Mouse (Mus musculus) T-helper 17 cell (primary cell): Measurements from ENCODE around the gene Myo3a.
"Not testable (repeated sequence)": the region's sequence is repeated elsewhere in the genome, so short reads cannot be mapped to it uniquely, and the experiment has no call there.

ENCODE experiments used
- in situ Hi-C, 2 experiments: fragments of 300-600 bp; cut with MboI, MseI; formaldehyde crosslinking; loops; 1 replicate in 1 of 2; 2 replicates in 1 of 2; pipeline ENCODE4 v1.15.1; 2025; ENCODE audit warnings: high pct_unique_total_duplicates in 2 of 2

Gene Myo3a

GRCm38 (mm10) chr2:22227308-22227707, at the start of gene Myo3a:
TSS of gene Myo3a (plus strand) at chr2:22227503.
- in situ Hi-C loops = no loop called here

GRCm38 (mm10) chr2:22250462-22250861, 23.2 kb downstream of the Myo3a start:
- in situ Hi-C loops = no loop called here

GRCm38 (mm10) chr2:22251045-22251444, 23.7 kb downstream of the Myo3a start:
- in situ Hi-C loops = no loop called here

GRCm38 (mm10) chr2:22255600-22255999, 28.3 kb downstream of the Myo3a start:
- in situ Hi-C loops = loop anchor here in 1 of 2 experiments (5.0 kb wide), 1 partner anchor 78 kb away; no protein-coding TSS in a partner anchor

- in situ Hi-C loops = loop anchor here in 1 of 2 experiments (10.0 kb wide), 1 partner anchor 273 kb away; no protein-coding TSS in a partner anchor
Observed at GRCm38 (mm10) chr2:22271555-22271954, 44.3 kb downstream of the Myo3a start.

GRCm38 (mm10) chr2:22285366-22285765, 58.1 kb downstream of the Myo3a start:
- in situ Hi-C loops = loop anchor here in 1 of 2 experiments (10.0 to 25.0 kb wide), 2 partner anchors 439 to 577 kb away; no protein-coding TSS in a partner anchor

GRCm38 (mm10) chr2:22285777-22286176, 58.5 kb downstream of the Myo3a start:
- in situ Hi-C loops = loop anchor here in 1 of 2 experiments (10.0 to 25.0 kb wide), 2 partner anchors 439 to 577 kb away; no protein-coding TSS in a partner anchor

- in situ Hi-C loops = loop anchor here in 1 of 2 experiments (25.0 kb wide), 1 partner anchor 568 kb away; no protein-coding TSS in a partner anchor
Observed at GRCm38 (mm10) chr2:22293579-22294446, 66.5 kb downstream of the Myo3a start.

- in situ Hi-C loops = loop anchor here in 1 of 2 experiments (25.0 kb wide), 1 partner anchor 568 kb away; no protein-coding TSS in a partner anchor
Observed at GRCm38 (mm10) chr2:22294447-22294738, 67.1 kb downstream of the Myo3a start.

- in situ Hi-C loops = loop anchor here in 1 of 2 experiments (25.0 kb wide), 1 partner anchor 564 kb away; no protein-coding TSS in a partner anchor
Observed at GRCm38 (mm10) chr2:22297913-22298312, 70.6 kb downstream of the Myo3a start.

- in situ Hi-C loops = no loop called here
Observed at GRCm38 (mm10) chr2:22338269-22338857, 111.1 kb downstream of the Myo3a start.

GRCm38 (mm10) chr2:22410511-22410910, 183.2 kb downstream of the Myo3a start:
- in situ Hi-C loops = loop anchor here in 1 of 2 experiments (10.0 kb wide), 3 partner anchors 164 to 1176 kb away; no protein-coding TSS in a partner anchor

GRCm38 (mm10) chr2:22548421-22548820, 321.1 kb downstream of the Myo3a start:
- in situ Hi-C loops = loop anchor here (5.0 to 10.0 kb wide), 8 partner anchors 126 to 1254 kb away; no protein-coding TSS in a partner anchor

GRCm38 (mm10) chr2:22587469-22588169, 360.3 kb downstream of the Myo3a start:
- in situ Hi-C loops = not testable (repeated sequence)

GRCm38 (mm10) chr2:22588170-22588541, 360.9 kb downstream of the Myo3a start:
- in situ Hi-C loops = not testable (repeated sequence)

GRCm38 (mm10) chr2:22588673-22589381, 361.5 kb downstream of the Myo3a start:
- in situ Hi-C loops = not testable (repeated sequence)

- in situ Hi-C loops = not testable (repeated sequence)
Observed at GRCm38 (mm10) chr2:22589382-22590205, 362.3 kb downstream of the Myo3a start.

GRCm38 (mm10) chr2:22590206-22590490, 362.8 kb downstream of the Myo3a start:
- in situ Hi-C loops = no loop called here

GRCm38 (mm10) chr2:22617951-22618350, 390.6 kb downstream of the Myo3a start:
- in situ Hi-C loops = no loop called here

GRCm38 (mm10) chr2:22619416-22619815, 392.1 kb downstream of the Myo3a start:
- in situ Hi-C loops = no loop called here
